Mouse (Mus musculus) hindbrain, embryonic 11.5 days (tissue): ENCODE data around the gene Gm5475. TPM values are rescaled to one million over a fixed set of nuclear protein-coding genes. Genes with fewer than 3 reads are reported as not detected.

Source experiments
- polyA plus RNA-seq: library from polyadenylated mRNA; unstranded; fragments of >200 nt; fragmentation: Nextera tagmentation; extraction: Ambion mirVana; gene quantifications from 2 replicates; pipeline ENCODE4 v1.2.1, GENCODE M21; 2014

Gene Gm5475
- polyA plus RNA-seq, 1 experiment from 2014 or later, result not detected

Other genes starting within 250 kb of the Gm5475 start
- 27.7 and 35.5 TPM in 2 replicates for gene Atf1, start 194.3 kb upstream of the Gm5475 start, polyA plus RNA-seq
- not detected in 2 replicates for gene Tmprss12, start 141.3 kb upstream of the Gm5475 start, polyA plus RNA-seq
- 3.3 and 3.4 TPM in 2 replicates for gene Mettl7a1, start 118.0 kb upstream of the Gm5475 start, polyA plus RNA-seq
- gene Mettl7a3, start 87.2 kb upstream of the Gm5475 start, polyA plus RNA-seq, result 0.08 and 0.19 TPM in 2 replicates
- 0.19 TPM in 1 of 2 replicates, not detected in the other for gene Methig1, start 69.0 kb upstream of the Gm5475 start, polyA plus RNA-seq
- not detected in 2 replicates for gene Mettl7a2, start 68.9 kb upstream of the Gm5475 start, polyA plus RNA-seq
- not detected in 2 replicates for gene Higd1c, start 57.6 kb upstream of the Gm5475 start, polyA plus RNA-seq
- gene Slc11a2, start 2.9 kb downstream of the Gm5475 start, polyA plus RNA-seq, result 19.1 and 24.1 TPM in 2 replicates
- 39.0 and 48.6 TPM in 2 replicates for gene Letmd1, start 46.9 kb downstream of the Gm5475 start, polyA plus RNA-seq
- 21.8 and 26.1 TPM in 2 replicates for gene Csrnp2, start 73.3 kb downstream of the Gm5475 start, polyA plus RNA-seq
- gene Tfcp2, start 129.9 kb downstream of the Gm5475 start, polyA plus RNA-seq, result 28.4 and 29.8 TPM in 2 replicates
- gene Pou6f1, start 177.8 kb downstream of the Gm5475 start, polyA plus RNA-seq, result 15.7 and 16.2 TPM in 2 replicates
- gene Dazap2, start 193.2 kb downstream of the Gm5475 start, polyA plus RNA-seq, result 256 and 266 TPM in 2 replicates
- 4.1 and 5.5 TPM in 2 replicates for gene Smagp, start 214.8 kb downstream of the Gm5475 start, polyA plus RNA-seq
- gene Bin2, start 247.4 kb downstream of the Gm5475 start, polyA plus RNA-seq, result 4.0 and 5.5 TPM in 2 replicates